Mouse (Mus musculus) cerebral cortex, adult 2 months (tissue): ENCODE results near the gene Aebp2.

Experiments
- WGBS: fragments of 180-500 bp; shearing (Covaris S2); methylation state at CpG from one replicate; pipeline ENCODE4 v1.1.7; 2018; 5-methylcytosine and 5-hydroxymethylcytosine counted together

Gene Aebp2

GRCm38 (mm10) chr6:140698596-140698995 is 76.1 kb downstream of the Aebp2 start:
- 97% methylated on average over 1 of the region's 1 CpGs for WGBS

GRCm38 (mm10) chr6:140701259-140701658 is 78.8 kb downstream of the Aebp2 start:
- WGBS, result 86% methylated on average over 6 of the region's 6 CpGs

- 95% methylated on average over 10 of the region's 10 CpGs for WGBS
These were observed 82.7 kb downstream of the Aebp2 start for GRCm38 (mm10) chr6:140705132-140705531.

GRCm38 (mm10) chr6:140706056-140706455 is 83.6 kb downstream of the Aebp2 start:
- 95% methylated on average over 5 of the region's 5 CpGs for WGBS

- 83% methylated on average over 10 of the region's 10 CpGs for WGBS
These were observed 85.6 kb downstream of the Aebp2 start for GRCm38 (mm10) chr6:140708059-140708458.

GRCm38 (mm10) chr6:140709415-140710107 is 87.1 kb downstream of the Aebp2 start:
- WGBS, result 89% methylated on average over 6 of the region's 6 CpGs

GRCm38 (mm10) chr6:140712754-140713153 is 90.3 kb downstream of the Aebp2 start:
- WGBS, result 2% methylated on average over 11 of the region's 11 CpGs

- WGBS, result 17% methylated on average over 10 of the region's 10 CpGs
These were observed 92.5 kb downstream of the Aebp2 start for GRCm38 (mm10) chr6:140714905-140715365.

GRCm38 (mm10) chr6:140722058-140722457 is 99.6 kb downstream of the Aebp2 start:
- WGBS, result 87% methylated on average over 10 of the region's 10 CpGs
